Comparison of ENCODE assay signal across 8 mouse cellular contexts in the genomic region with DNA sequence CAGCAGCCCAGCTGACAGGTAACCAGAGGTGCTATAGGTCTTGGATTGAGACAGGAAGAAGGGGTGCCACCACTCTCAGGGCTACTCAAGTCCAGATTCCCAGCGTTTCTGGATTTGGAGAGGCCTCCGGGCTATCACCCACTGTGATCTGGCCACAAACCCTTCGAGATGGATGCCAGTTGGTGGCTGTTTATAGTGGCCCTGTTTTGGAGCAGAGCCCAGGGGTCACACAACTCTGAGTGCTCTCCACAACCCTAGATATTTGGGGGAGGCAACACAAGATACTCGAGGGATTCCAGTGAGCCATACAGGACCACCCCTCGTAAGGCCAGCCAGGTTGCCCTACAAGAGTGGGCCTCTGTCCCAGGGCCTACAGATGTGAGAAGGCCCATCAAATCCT. TPM values are rescaled to one million over a fixed set of nuclear protein-coding genes. Genes with fewer than 3 reads are reported as not detected.
DNase-seq lines count a peak whose midpoint lies in the region; ATAC-seq and TF ChIP-seq lines count a peak whose summit lies in the region.

No protein-coding gene starts in this region.

- H3K27ac ChIP-seq in liver, embryonic 12.5 days = peak overlapping the region; percentile 91
- peak overlapping the region; percentile 97 for H3K27ac ChIP-seq in stomach, postnatal 0 days (replicated peaks)

- peak overlapping the region; percentile 99 for H3K9ac ChIP-seq in liver, embryonic 12.5 days
- peak overlapping the region; percentile 100 for H3K9ac ChIP-seq in stomach, postnatal 0 days (ENCODE audit: low read length)

- peak overlapping the region; percentile 94 for H3K4me2 ChIP-seq in liver, embryonic 12.5 days
- peak overlapping the region; percentile 94 for H3K4me2 ChIP-seq in stomach, postnatal 0 days (replicated peaks; ENCODE audit: low read depth)

- WGBS in liver, embryonic 12.5 days (ENCODE audit: insufficient replicate concordance) = 20% methylated on average over 5 of the region's 5 CpGs
- 22% methylated on average over 5 of the region's 5 CpGs for WGBS in stomach, postnatal 0 days

- peaks cover 83% of the 10 kb centered on the region for H3K4me1 ChIP-seq in liver, embryonic 12.5 days
- H3K4me1 ChIP-seq in stomach, postnatal 0 days (replicated peaks; ENCODE audit: control insufficient read depth, insufficient read depth) = peaks cover 19% of the 10 kb centered on the region

- intact Hi-C loops in gastrocnemius, postnatal 14 days (cut with DNase I; ENCODE audit: low total_unique reads) = no loop called here

- no peak for TF ChIP-seq EP300 in stomach, postnatal 0 days (optimal IDR thresholded peaks at IDR 0.05)

- no peaks in the 10 kb centered on the region for H3K36me3 ChIP-seq in liver, embryonic 12.5 days
- no peaks in the 10 kb centered on the region for H3K36me3 ChIP-seq in stomach, postnatal 0 days (ENCODE audit: control insufficient read depth, insufficient read depth, low read length)

- no peaks in the 10 kb centered on the region for H3K27me3 ChIP-seq in liver, embryonic 12.5 days (replicated peaks)
- H3K27me3 ChIP-seq in stomach, postnatal 0 days (ENCODE audit: control insufficient read depth, insufficient read depth, low read length) = no peaks in the 10 kb centered on the region

- peak; percentile 11 for ATAC-seq in liver, embryonic 12.5 days
- no peak for ATAC-seq in stomach, postnatal 0 days (ENCODE audit: low FRiP score, low TSS enrichment)

- H3K4me3 ChIP-seq in liver, embryonic 12.5 days = peak overlapping the region; percentile 92
- H3K4me3 ChIP-seq in stomach, postnatal 0 days (ENCODE audit: low read depth, low read length) = peak overlapping the region; percentile 83

- no peak for TF ChIP-seq CTCF in stomach, postnatal 0 days (IDR thresholded peaks at IDR 0.05; ENCODE audit: low read depth)

- no peaks in the 10 kb centered on the region for H3K9me3 ChIP-seq in liver, embryonic 12.5 days (replicated peaks)
- H3K9me3 ChIP-seq in stomach, postnatal 0 days (ENCODE audit: control insufficient read depth, low read length) = no peaks in the 10 kb centered on the region

- peak; percentile 71 for DNase-seq in cerebellum, adult 9-11 months
- no peak for DNase-seq in cerebellum, postnatal 4 days (ENCODE audit: low spot score in 2 of 2)
- DNase-seq in thymus, postnatal 14 days = peak; percentile 49
- no peak for DNase-seq in thymus, postnatal 0 days (ENCODE audit: low spot score)
- no peak for DNase-seq in stomach, postnatal 0 days (ENCODE audit: low spot score)
- no peak for DNase-seq in gastrocnemius, postnatal 14 days
- DNase-seq in layer of hippocampus, adult 8-10 months (ENCODE audit: low spot score in 2 of 2) = no peak

RNA-seq across cellular contexts. Expression of gene Phf2, which starts 1.8 kb away (rescaled TPM):
- polyA plus RNA-seq in thymus, postnatal 0 days (2015; fragmentation: Nextera tagmentation; extraction: Ambion mirVana) = 11.9 and 13.0 TPM in 2 replicates
- 2.9 and 3.1 TPM in 2 replicates for polyA plus RNA-seq in liver, embryonic 12.5 days (2016; fragmentation: Nextera tagmentation; extraction: Ambion mirVana)
- 2.7 and 2.9 TPM in 2 replicates for polyA plus RNA-seq in stomach, postnatal 0 days (2015; fragmentation: Nextera tagmentation; extraction: Ambion mirVana)
- 10 to 100 TPM; 21.5 to 22.3 TPM for total RNA-seq in gastrocnemius, postnatal 14 days (2021)
- 10 to 100 TPM; 35.5 to 40.5 (median 37.5) TPM for total RNA-seq in layer of hippocampus, adult 8-10 months (2022)

Comparison
In these comparisons a context has a peak if more than half of its experiments do, and no peak if none do; other contexts are left out.
1. DNase-seq: peak in cerebellum, adult 9-11 months (single experiment) and thymus, postnatal 14 days (single experiment); none in cerebellum, postnatal 4 days (0 of 2), thymus, postnatal 0 days (single experiment), stomach, postnatal 0 days (single experiment), gastrocnemius, postnatal 14 days (single experiment) and layer of hippocampus, adult 8-10 months (0 of 2).